Mouse (Mus musculus) thymus, adult 18-20 months (tissue): Measurements from ENCODE around the gene Arpp19.

Source experiments
- DNase-seq, 2 experiments: peaks; one replicate each; pipeline ENCODE4 v3.0.0; 2022; ENCODE audit warnings: mixed read lengths in 2 of 2

Gene Arpp19

GRCm38 (mm10) chr9:75037451-75038356 is at the start of gene Arpp19:
Gene Arpp19, plus strand, starts transcription at chr9:75037614.
- DNase-seq: peak; percentile 82 to 83

GRCm38 (mm10) chr9:74988893-74989460 is 48.4 kb upstream of the Arpp19 start:
- no peak for DNase-seq

DNA sequence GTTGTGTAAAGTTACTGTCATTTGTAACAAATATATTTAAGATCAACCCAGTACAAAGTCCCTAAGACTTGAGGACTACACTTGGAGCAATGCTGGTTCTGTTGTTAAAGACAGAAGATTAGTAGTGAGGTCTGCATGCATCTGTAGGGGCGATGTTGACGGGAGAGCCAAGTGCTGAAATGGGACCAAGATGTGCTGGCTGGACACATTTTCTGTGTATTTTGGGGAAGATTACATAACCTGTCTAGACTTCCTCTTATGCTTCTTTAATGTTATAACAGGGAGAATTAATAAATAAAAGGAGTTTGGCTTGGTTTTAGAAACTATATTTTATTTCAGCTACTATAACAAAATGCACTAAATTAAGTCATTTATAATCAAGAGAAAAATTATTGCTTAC is 47.4 kb upstream of the Arpp19 start:
- no peak for DNase-seq

GRCm38 (mm10) chr9:74994611-74995257 is 42.7 kb upstream of the Arpp19 start:
- DNase-seq: no peak

- no peak for DNase-seq
Measured at GRCm38 (mm10) chr9:74996349-74996748, 41.1 kb upstream of the Arpp19 start.

- no peak for DNase-seq
Measured at GRCm38 (mm10) chr9:74997976-74998375, 39.4 kb upstream of the Arpp19 start.

GRCm38 (mm10) chr9:75001006-75001405 is 36.4 kb upstream of the Arpp19 start:
- DNase-seq: no peak

- no peak for DNase-seq
Measured at GRCm38 (mm10) chr9:75001611-75002204, 35.7 kb upstream of the Arpp19 start.

- no peak for DNase-seq
Measured at GRCm38 (mm10) chr9:75002262-75002661, 35.2 kb upstream of the Arpp19 start.

- no peak for DNase-seq
Measured at GRCm38 (mm10) chr9:75004203-75004602, 33.2 kb upstream of the Arpp19 start.

GRCm38 (mm10) chr9:75016591-75016990 is 20.8 kb upstream of the Arpp19 start:
- no peak for DNase-seq

DNA sequence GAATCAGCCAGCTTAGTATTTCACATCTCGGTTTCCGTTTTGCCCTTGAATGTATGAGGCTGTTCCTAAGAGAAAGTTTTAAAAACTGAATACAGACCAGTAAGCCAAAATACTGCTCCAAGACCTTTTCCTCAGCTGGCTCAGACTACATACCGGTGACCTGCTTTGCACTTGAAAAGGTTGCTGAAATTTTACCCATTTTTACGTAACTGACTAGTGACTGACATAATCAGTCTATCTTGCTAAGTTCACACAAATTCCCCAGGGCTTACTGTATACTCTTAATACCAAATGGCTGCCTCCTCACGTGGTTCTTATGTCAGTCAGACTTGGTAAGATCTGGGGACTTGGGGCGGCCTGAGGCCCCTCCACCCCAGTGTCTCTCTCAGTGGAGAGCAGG is 18.2 kb upstream of the Arpp19 start:
- DNase-seq: no peak

GRCm38 (mm10) chr9:75019592-75019991 is 17.8 kb upstream of the Arpp19 start:
- DNase-seq: no peak

GRCm38 (mm10) chr9:75020561-75020960 is 16.9 kb upstream of the Arpp19 start:
- DNase-seq: no peak

DNA sequence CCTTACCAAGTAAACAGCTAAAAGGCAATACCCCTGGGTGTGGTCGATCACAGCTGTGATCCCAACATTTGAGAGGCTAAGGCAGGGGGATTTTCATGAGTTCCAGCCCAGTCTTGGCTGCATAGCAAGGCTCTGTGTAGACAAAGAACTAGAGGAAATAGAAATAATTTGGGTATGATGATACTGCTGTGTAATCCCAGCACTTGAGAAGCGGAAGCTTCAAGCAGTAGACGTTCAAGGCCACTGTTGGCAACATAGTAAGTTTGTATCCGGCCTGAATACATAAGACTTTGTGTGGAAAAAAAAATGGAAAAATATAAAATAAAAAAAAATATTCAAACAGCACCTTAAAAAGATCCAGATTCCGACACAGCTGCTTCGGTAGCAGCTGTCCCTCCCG is 14.9 kb upstream of the Arpp19 start:
- no peak for DNase-seq

GRCm38 (mm10) chr9:75023150-75023894 is 14.1 kb upstream of the Arpp19 start:
- no peak for DNase-seq

DNA sequence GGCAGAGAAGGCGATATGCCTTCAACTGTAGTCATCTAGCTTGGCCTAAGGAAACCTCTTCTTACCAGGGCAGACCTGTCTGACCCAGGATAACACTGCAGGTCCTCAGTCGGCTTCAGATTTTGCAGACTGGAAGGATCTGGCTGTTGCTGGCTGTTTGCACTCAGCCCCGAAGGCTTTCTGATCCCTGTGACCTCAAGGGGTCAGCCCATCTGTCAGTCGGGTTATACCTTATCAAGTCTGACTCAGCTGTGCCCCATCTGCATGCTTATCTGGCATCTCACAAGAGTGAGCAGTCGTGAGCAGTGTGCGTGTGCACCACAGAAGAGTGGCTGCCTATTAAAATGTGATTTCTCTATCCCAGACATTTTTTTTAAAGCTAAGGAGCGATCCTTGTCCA is 13.3 kb upstream of the Arpp19 start:
- no peak for DNase-seq

GRCm38 (mm10) chr9:75025689-75026088 is 11.7 kb upstream of the Arpp19 start:
- DNase-seq: no peak

GRCm38 (mm10) chr9:75032408-75032807 is 5.0 kb upstream of the Arpp19 start:
- DNase-seq: no peak

- DNase-seq: no peak
Measured at GRCm38 (mm10) chr9:75033141-75033540, 4.3 kb upstream of the Arpp19 start.

DNA sequence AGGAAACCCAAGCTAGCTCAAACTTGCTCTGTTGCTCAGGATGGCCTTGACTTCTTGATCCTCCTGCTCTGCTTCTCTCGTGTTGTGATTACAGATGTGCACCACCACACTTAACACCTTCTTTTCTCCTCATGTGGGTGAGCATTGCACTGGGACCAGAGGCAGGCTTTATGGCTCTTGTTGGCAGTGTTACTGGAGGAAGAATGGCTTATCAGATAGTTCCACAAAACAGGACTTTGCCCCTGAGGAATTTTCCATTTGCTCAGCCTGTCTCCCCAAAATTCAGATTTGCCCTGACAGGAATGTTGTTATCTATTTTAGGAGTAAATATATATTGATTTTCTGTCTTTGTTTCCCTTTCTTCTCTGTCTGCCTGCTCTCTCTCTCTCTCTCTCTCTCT is 2.7 kb upstream of the Arpp19 start:
- no peak for DNase-seq

DNA sequence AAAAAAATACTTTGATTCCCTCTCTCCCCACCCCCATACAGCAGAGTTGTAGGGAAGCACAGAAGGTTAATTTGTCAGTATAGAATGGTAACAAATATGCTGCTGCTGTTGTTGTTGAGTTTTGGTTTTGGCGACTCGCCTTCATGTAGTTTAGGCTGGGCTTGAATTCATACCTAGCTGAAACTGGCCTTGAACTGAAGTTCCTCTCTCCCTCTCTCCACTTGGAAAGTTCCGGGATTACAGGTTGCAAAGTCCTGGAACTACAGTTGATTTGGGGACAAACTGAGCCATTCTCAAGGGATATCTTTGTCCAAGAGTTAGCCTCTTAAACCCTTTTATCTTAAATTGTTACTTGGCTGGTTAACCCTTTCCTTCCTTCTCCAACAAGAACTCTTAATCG is 1.5 kb upstream of the Arpp19 start:
- no peak for DNase-seq

GRCm38 (mm10) chr9:75038357-75038688 is 909 bp downstream of the Arpp19 start:
- no peak for DNase-seq
